Mouse (Mus musculus): ENCODE data around the gene Raf1. TPM values are rescaled to one million over a fixed set of nuclear protein-coding genes. Genes with fewer than 3 reads are reported as not detected.

The Raf1 gene
- polyA plus RNA-seq, 1 experiment: 95.3 TPM

DNA sequence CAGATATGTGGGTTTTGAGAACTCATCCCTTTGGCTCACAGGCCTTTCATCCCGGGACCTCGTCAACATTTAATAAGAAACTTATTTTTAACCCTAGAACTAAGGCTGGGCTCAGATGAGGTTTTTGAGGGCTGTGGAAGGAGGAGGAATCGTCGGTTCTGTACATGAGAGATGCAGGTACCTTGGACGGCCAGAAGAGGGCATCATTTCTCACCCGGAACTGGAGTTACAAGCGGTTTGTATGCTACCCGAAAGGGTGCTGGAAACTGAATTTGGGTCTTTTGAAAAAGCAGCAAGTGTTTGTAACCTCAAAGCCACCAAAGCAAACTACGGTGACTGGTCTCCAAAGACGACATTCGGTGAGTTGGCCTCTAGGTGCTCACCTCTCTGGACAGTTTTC, 24.9 kb upstream of the Raf1 start:
- Histone ChIP-seq H3K4me3 (ENCODE audit: extremely low read depth, insufficient read depth, insufficient read length) (no peak overlapping the region), H3K4me1 (ENCODE audit: control insufficient read depth, insufficient read depth, insufficient read length) (peaks cover 4% of the 10 kb centered on the region; the same call in 1 of the 2 replicates), H3K36me3 (ENCODE audit: control insufficient read depth, insufficient read depth, low read length) (no peaks in the 10 kb centered on the region), H3K27ac (ENCODE audit: insufficient read depth, low read length) (no peak overlapping the region), H3K27me3 (ENCODE audit: control insufficient read depth, insufficient read depth, low read length) (no peaks in the 10 kb centered on the region)
- WGBS: 78% methylated on average over 11 of the region's 11 CpGs
- TF ChIP-seq POLR2A (IDR thresholded peaks at IDR 0.05; ENCODE audit: low read depth, low read length) (no peak), CTCF (IDR thresholded peaks at IDR 0.05; ENCODE audit: extremely low read depth, insufficient read depth, insufficient read length, insufficient replicate concordance) (no peak)
- no peak for DNase-seq (ENCODE audit: low read depth in 1 of 2, low spot score in 2 of 2)

DNA sequence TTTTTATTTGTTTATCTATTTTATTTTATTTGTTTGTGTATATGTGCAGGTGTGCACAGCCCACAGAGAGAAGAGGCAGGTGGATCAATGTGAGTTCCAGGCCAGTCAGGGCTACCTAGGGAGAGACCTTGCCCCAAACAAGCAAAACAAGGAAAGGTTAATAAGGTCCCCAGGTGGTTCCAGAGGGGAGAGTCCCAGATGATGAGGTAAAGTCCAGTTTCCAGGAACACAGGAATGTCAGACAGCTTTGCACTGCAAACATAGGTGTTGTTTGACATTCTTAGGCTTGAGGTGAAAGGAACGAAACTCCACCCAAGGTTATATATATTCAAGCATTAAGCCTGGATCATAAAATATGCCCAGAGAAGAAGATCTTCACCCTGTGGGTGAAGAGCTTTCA, 24.3 kb upstream of the Raf1 start:
- H3K27me3 ChIP-seq (ENCODE audit: control insufficient read depth, insufficient read depth, low read length): no peaks in the 10 kb centered on the region
- no peak overlapping the region for H3K27ac ChIP-seq (ENCODE audit: insufficient read depth, low read length)
- DNase-seq (ENCODE audit: low read depth in 1 of 2, low spot score in 2 of 2): no peak
- TF ChIP-seq CTCF (IDR thresholded peaks at IDR 0.05; ENCODE audit: extremely low read depth, insufficient read depth, insufficient read length, insufficient replicate concordance) (no peak), POLR2A (IDR thresholded peaks at IDR 0.05; ENCODE audit: low read depth, low read length) (no peak)
- no peak overlapping the region for H3K4me3 ChIP-seq (ENCODE audit: extremely low read depth, insufficient read depth, insufficient read length)
- peaks cover 4% of the 10 kb centered on the region; the same call in 1 of the 2 replicates for H3K4me1 ChIP-seq (ENCODE audit: control insufficient read depth, insufficient read depth, insufficient read length)
- H3K36me3 ChIP-seq (ENCODE audit: control insufficient read depth, insufficient read depth, low read length): no peaks in the 10 kb centered on the region
- 93% methylated on average over 1 of the region's 1 CpGs for WGBS

DNA sequence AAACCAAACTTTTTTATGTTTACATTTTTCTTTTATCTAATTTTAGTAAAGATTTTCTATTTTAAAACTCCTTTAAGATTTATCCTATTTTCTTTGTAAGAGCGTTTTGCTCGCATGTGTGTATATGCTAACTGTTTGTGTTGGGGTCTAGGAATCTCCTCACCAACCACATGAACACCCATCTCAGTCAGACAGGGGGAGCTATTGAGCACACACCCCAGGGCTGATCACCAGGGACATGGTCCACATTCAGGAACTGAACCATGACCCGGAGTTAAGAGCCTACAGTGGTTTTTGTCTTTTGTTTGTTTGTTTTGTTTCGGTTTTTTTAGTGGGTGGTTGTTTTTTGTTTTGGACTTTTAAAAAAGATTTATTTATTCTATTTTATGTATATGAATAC, 22.3 kb upstream of the Raf1 start:
- Histone ChIP-seq H3K4me3 (ENCODE audit: extremely low read depth, insufficient read depth, insufficient read length) (no peak overlapping the region), H3K27ac (ENCODE audit: insufficient read depth, low read length) (no peak overlapping the region), H3K36me3 (ENCODE audit: control insufficient read depth, insufficient read depth, low read length) (no peaks in the 10 kb centered on the region), H3K4me1 (ENCODE audit: control insufficient read depth, insufficient read depth, insufficient read length) (peaks cover 4% of the 10 kb centered on the region; the same call in 1 of the 2 replicates), H3K27me3 (ENCODE audit: control insufficient read depth, insufficient read depth, low read length) (no peaks in the 10 kb centered on the region)
- TF ChIP-seq POLR2A (IDR thresholded peaks at IDR 0.05; ENCODE audit: low read depth, low read length): no peak
- peak; percentile 40; the same call in 1 of the 2 replicates for TF ChIP-seq CTCF (IDR thresholded peaks at IDR 0.05; ENCODE audit: extremely low read depth, insufficient read depth, insufficient read length, insufficient replicate concordance)
- peak; percentile 22 to 38 for DNase-seq (ENCODE audit: low read depth in 1 of 2, low spot score in 2 of 2)
- 53% methylated on average over 4 of the region's 4 CpGs for WGBS

DNA sequence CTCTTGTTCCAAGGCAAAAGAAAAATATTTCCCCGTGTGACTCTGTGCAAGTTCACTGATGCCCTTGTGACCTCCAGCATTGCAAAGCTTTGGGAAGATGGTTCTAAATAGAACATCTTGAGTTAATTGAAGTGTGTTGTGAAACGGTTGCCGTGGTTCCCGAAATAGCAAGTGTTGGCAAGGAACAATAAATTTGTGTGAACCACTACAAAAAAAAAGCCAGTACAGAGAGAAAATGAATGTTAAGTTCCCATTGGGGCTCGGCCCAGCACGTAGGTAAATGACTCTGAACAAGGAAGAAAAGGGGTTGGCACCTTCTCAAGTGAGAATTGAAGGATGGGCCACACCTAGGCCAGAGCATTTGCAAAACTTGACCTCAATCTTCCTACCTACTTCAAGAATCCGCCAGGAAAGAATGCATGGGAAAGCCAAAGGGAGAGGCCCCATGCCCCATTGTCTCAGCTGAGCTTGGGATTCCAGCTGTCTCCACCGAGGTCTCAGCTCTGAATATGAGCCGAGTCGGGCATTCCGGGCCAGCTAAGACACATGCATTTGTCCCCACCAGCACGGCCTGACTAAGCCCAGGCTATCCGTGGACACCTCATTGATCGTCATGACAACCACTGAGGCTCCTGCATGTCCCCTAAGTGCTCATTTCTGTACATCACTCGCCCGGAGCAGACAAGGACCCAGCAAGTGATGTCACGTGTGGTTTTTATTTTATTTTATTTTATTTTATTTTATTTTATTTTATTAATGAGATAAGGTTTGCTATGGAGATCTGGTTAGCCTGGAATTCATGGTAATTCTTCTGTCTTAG, 21.5 kb upstream of the Raf1 start:
- DNase-seq (ENCODE audit: low read depth in 1 of 2, low spot score in 2 of 2): peak in 1 of 2 experiments; percentile 31

DNA sequence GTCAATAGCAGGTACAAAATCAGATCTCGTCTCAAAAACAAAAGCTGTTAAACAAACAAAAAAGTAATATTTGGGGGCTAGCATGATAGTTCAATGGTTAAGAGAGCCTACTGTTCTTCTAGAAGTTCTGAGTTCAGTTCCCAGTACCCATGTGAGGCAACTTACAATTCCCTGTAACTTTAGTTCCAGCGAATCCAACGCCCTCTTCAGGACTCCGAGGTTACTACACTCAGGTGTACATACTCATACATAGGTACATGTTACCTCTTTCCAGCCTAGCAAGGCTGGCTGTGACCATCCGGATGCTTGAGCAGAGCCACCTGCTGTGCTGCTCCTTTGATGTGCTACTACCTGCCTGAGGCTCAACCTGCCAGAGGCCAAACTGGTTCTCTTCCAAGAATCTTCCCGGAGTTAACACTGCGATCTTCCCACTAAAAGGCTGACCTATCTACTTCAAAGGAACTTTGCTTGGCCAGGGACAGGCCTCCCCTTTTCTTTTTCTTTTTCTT, 20.3 kb upstream of the Raf1 start:
- Histone ChIP-seq H3K27ac (ENCODE audit: insufficient read depth, low read length) (no peak overlapping the region), H3K27me3 (ENCODE audit: control insufficient read depth, insufficient read depth, low read length) (no peaks in the 10 kb centered on the region), H3K4me1 (ENCODE audit: control insufficient read depth, insufficient read depth, insufficient read length) (peaks cover 12% of the 10 kb centered on the region; the same call in 1 of the 2 replicates), H3K4me3 (ENCODE audit: extremely low read depth, insufficient read depth, insufficient read length) (no peak overlapping the region), H3K36me3 (ENCODE audit: control insufficient read depth, insufficient read depth, low read length) (no peaks in the 10 kb centered on the region)
- no peak for DNase-seq (ENCODE audit: low read depth in 1 of 2, low spot score in 2 of 2)
- no peak for TF ChIP-seq POLR2A (IDR thresholded peaks at IDR 0.05; ENCODE audit: low read depth, low read length)
- no peak for TF ChIP-seq CTCF (IDR thresholded peaks at IDR 0.05; ENCODE audit: extremely low read depth, insufficient read depth, insufficient read length, insufficient replicate concordance)
- WGBS: 93% methylated on average over 7 of the region's 7 CpGs

More for the DNA sequence above, 21.5 kb upstream of the Raf1 start:
- Histone ChIP-seq H3K27ac (ENCODE audit: insufficient read depth, low read length) (peak overlapping the region; percentile 1; the same call in 1 of the 2 replicates), H3K4me3 (ENCODE audit: extremely low read depth, insufficient read depth, insufficient read length) (no peak overlapping the region), H3K36me3 (ENCODE audit: control insufficient read depth, insufficient read depth, low read length) (no peaks in the 10 kb centered on the region), H3K4me1 (ENCODE audit: control insufficient read depth, insufficient read depth, insufficient read length) (peaks cover 11% of the 10 kb centered on the region; the same call in 1 of the 2 replicates), H3K27me3 (ENCODE audit: control insufficient read depth, insufficient read depth, low read length) (no peaks in the 10 kb centered on the region)
- WGBS: 62% methylated on average over 17 of the region's 17 CpGs
- TF ChIP-seq CTCF (IDR thresholded peaks at IDR 0.05; ENCODE audit: extremely low read depth, insufficient read depth, insufficient read length, insufficient replicate concordance): no peak
- TF ChIP-seq POLR2A (IDR thresholded peaks at IDR 0.05; ENCODE audit: low read depth, low read length): no peak

DNA sequence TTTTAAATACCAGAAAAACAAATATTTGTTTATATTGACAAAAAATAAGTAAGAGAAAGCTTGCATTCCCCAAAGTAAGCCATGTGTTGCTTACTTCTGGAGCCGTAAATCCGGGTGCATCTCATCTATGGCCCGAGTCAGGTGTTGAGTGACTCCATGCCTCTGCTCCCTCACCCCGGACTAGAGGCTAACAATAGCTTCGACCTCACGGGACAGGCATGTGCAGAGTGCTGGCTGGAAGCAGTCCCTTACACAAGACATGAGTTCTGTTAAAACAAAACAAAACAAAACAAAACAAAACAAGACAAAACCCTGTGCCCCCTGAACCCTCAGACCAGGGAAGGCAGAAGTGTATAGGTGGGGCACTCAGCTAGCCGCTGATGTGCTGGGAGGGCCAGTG, 18.7 kb upstream of the Raf1 start:
- WGBS: 75% methylated on average over 7 of the region's 7 CpGs
- no peak for DNase-seq (ENCODE audit: low read depth in 1 of 2, low spot score in 2 of 2)
- Histone ChIP-seq H3K4me3 (ENCODE audit: extremely low read depth, insufficient read depth, insufficient read length) (no peak overlapping the region), H3K27me3 (ENCODE audit: control insufficient read depth, insufficient read depth, low read length) (no peaks in the 10 kb centered on the region), H3K4me1 (ENCODE audit: control insufficient read depth, insufficient read depth, insufficient read length) (peaks cover 12% of the 10 kb centered on the region; the same call in 1 of the 2 replicates), H3K36me3 (ENCODE audit: control insufficient read depth, insufficient read depth, low read length) (no peaks in the 10 kb centered on the region), H3K27ac (ENCODE audit: insufficient read depth, low read length) (no peak overlapping the region)
- TF ChIP-seq POLR2A (IDR thresholded peaks at IDR 0.05; ENCODE audit: low read depth, low read length) (no peak), CTCF (IDR thresholded peaks at IDR 0.05; ENCODE audit: extremely low read depth, insufficient read depth, insufficient read length, insufficient replicate concordance) (no peak)

DNA sequence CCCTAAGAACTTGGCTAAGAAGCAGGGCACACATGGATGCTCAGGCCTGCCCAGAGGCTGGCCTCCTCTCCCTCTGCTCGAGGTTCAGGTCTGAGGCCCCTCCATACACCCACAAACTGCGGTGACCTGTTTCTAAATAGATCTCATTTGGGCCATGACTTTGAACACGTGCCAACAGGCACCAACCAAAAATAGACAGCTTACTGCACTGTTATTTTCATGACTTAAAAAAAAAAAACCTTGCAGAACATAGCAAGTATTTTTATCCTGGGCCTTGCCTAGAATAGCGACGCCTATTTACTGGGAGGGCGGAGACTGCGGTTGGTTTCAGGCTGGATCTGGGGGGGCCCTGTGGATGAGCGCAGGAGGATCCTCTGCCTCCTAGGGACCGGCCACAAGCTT, 18.0 kb upstream of the Raf1 start:
- Histone ChIP-seq H3K4me1 (ENCODE audit: control insufficient read depth, insufficient read depth, insufficient read length) (peaks cover 12% of the 10 kb centered on the region; the same call in 1 of the 2 replicates), H3K27me3 (ENCODE audit: control insufficient read depth, insufficient read depth, low read length) (no peaks in the 10 kb centered on the region), H3K36me3 (ENCODE audit: control insufficient read depth, insufficient read depth, low read length) (no peaks in the 10 kb centered on the region), H3K4me3 (ENCODE audit: extremely low read depth, insufficient read depth, insufficient read length) (no peak overlapping the region), H3K27ac (ENCODE audit: insufficient read depth, low read length) (no peak overlapping the region)
- no peak for TF ChIP-seq CTCF (IDR thresholded peaks at IDR 0.05; ENCODE audit: extremely low read depth, insufficient read depth, insufficient read length, insufficient replicate concordance)
- no peak for TF ChIP-seq POLR2A (IDR thresholded peaks at IDR 0.05; ENCODE audit: low read depth, low read length)
- 14% methylated on average over 9 of the region's 9 CpGs for WGBS
- DNase-seq (ENCODE audit: low read depth in 1 of 2, low spot score in 2 of 2): no peak

All from spleen, adult 2 months (tissue).